Mouse (Mus musculus): ENCODE measurements at regions not wholly inside any gene's neighbourhood (a gene's known extent, or its start where the extent isn't known, plus 50 kb on each side); places are given as distances from the start of the nearest gene placed in this dataset.

- Histone ChIP-seq H3K4me3 (no peak overlapping the region), H3K36me3 (replicated peaks) (no peaks in the 10 kb centered on the region), H3K27ac (no peak overlapping the region), H3K27me3 (replicated peaks) (no peaks in the 10 kb centered on the region), H3K4me1 (peaks cover 58% of the 10 kb centered on the region), H3K9me3 (no peaks in the 10 kb centered on the region), H3K9ac (no peak overlapping the region), H3K4me2 (no peak overlapping the region)
- WGBS, result 36% methylated on average over 7 of the region's 7 CpGs
- no peak for ATAC-seq (replicated peaks)
These were observed 71.0 kb upstream of the Gm11733 start for GRCm38 (mm10) chr11:117413133-117413532.

- no peaks in the 10 kb centered on the region for H3K9me3 ChIP-seq
- H3K4me3 ChIP-seq, result no peak overlapping the region
- H3K27me3 ChIP-seq (replicated peaks), result no peaks in the 10 kb centered on the region
- no peaks in the 10 kb centered on the region for H3K36me3 ChIP-seq (replicated peaks)
- 12% methylated on average over 11 of the region's 11 CpGs for WGBS
- peak overlapping the region; percentile 80; the same call in 1 of the 2 replicates for H3K27ac ChIP-seq
- H3K4me2 ChIP-seq, result peak overlapping the region; percentile 51; the same call in 1 of the 2 replicates
- no peak for ATAC-seq (replicated peaks)
- H3K4me1 ChIP-seq, result peaks cover 48% of the 10 kb centered on the region
- H3K9ac ChIP-seq, result no peak overlapping the region
These were observed 70.0 kb upstream of the Gm11733 start for GRCm38 (mm10) chr11:117413942-117414705.

- Histone ChIP-seq H3K27me3 (replicated peaks) (no peaks in the 10 kb centered on the region), H3K36me3 (replicated peaks) (no peaks in the 10 kb centered on the region), H3K9me3 (no peaks in the 10 kb centered on the region), H3K4me3 (peak overlapping the region; percentile 23), H3K9ac (peak overlapping the region; percentile 32), H3K4me1 (peaks cover 41% of the 10 kb centered on the region), H3K27ac (peak overlapping the region; percentile 80), H3K4me2 (peak overlapping the region; percentile 51)
- under 1% methylated on average over 21 of the region's 21 CpGs for WGBS
- no peak; the same call in 1 of the 2 replicates for ATAC-seq (replicated peaks)
These were observed 69.3 kb upstream of the Gm11733 start for GRCm38 (mm10) chr11:117414871-117415323.

GRCm38 (mm10) chr11:117415466-117415865 is 68.7 kb upstream of the Gm11733 start:
- no peaks in the 10 kb centered on the region for H3K36me3 ChIP-seq (replicated peaks)
- H3K9me3 ChIP-seq, result no peaks in the 10 kb centered on the region
- peak overlapping the region; percentile 51 for H3K4me2 ChIP-seq
- WGBS, result 1% methylated on average over 14 of the region's 14 CpGs
- no peak overlapping the region for H3K4me3 ChIP-seq
- H3K27me3 ChIP-seq (replicated peaks), result no peaks in the 10 kb centered on the region
- H3K27ac ChIP-seq, result peak overlapping the region; percentile 80
- peak overlapping the region; percentile 32; the same call in 1 of the 2 replicates for H3K9ac ChIP-seq
- peaks cover 35% of the 10 kb centered on the region for H3K4me1 ChIP-seq
- no peak for ATAC-seq (replicated peaks)

GRCm38 (mm10) chr11:117415955-117416354 is 68.2 kb upstream of the Gm11733 start:
- no peaks in the 10 kb centered on the region for H3K36me3 ChIP-seq (replicated peaks)
- peak overlapping the region; percentile 80 for H3K27ac ChIP-seq
- 6% methylated on average over 13 of the region's 13 CpGs for whole genome bisulfite sequencing
- no peak overlapping the region for H3K4me3 ChIP-seq
- H3K27me3 ChIP-seq (replicated peaks), result no peaks in the 10 kb centered on the region
- H3K9me3 ChIP-seq, result no peaks in the 10 kb centered on the region
- H3K4me2 ChIP-seq, result peak overlapping the region; percentile 51
- H3K4me1 ChIP-seq, result peaks cover 35% of the 10 kb centered on the region
- 0 out of 2 replicates have a peak, but pooled peaks have one; percentile 34 for ATAC-seq (replicated peaks)
- no peak overlapping the region for H3K9ac ChIP-seq

- no peak overlapping the region for H3K27ac ChIP-seq
- H3K4me3 ChIP-seq, result no peak overlapping the region
- no peaks in the 10 kb centered on the region for H3K9me3 ChIP-seq
- ATAC-seq (replicated peaks), result no peak
- WGBS, result 61% methylated on average over 8 of the region's 8 CpGs
- no peaks in the 10 kb centered on the region for H3K27me3 ChIP-seq (replicated peaks)
- H3K4me2 ChIP-seq, result no peak overlapping the region
- H3K9ac ChIP-seq, result no peak overlapping the region
- H3K4me1 ChIP-seq, result peaks cover 35% of the 10 kb centered on the region
- H3K36me3 ChIP-seq (replicated peaks), result no peaks in the 10 kb centered on the region
These were observed 67.0 kb upstream of the Gm11733 start for GRCm38 (mm10) chr11:117416984-117417670.

GRCm38 (mm10) chr11:117417959-117418574 is 66.1 kb upstream of the Gm11733 start:
- Histone ChIP-seq H3K27me3 (replicated peaks) (no peaks in the 10 kb centered on the region), H3K4me2 (no peak overlapping the region), H3K4me3 (no peak overlapping the region), H3K27ac (no peak overlapping the region), H3K9ac (no peak overlapping the region), H3K4me1 (peaks cover 34% of the 10 kb centered on the region), H3K36me3 (replicated peaks) (no peaks in the 10 kb centered on the region), H3K9me3 (no peaks in the 10 kb centered on the region)
- ATAC-seq (replicated peaks), result no peak
- 41% methylated on average over 9 of the region's 9 CpGs for WGBS

GRCm38 (mm10) chr11:117418939-117419338 is 65.2 kb upstream of the Gm11733 start:
- no peak for ATAC-seq (replicated peaks)
- H3K9ac ChIP-seq, result no peak overlapping the region
- peaks cover 27% of the 10 kb centered on the region for H3K4me1 ChIP-seq
- no peak overlapping the region for H3K4me2 ChIP-seq
- WGBS, result 90% methylated on average over 3 of the region's 3 CpGs
- H3K27ac ChIP-seq, result no peak overlapping the region
- H3K9me3 ChIP-seq, result no peaks in the 10 kb centered on the region
- H3K4me3 ChIP-seq, result no peak overlapping the region
- no peaks in the 10 kb centered on the region for H3K36me3 ChIP-seq (replicated peaks)
- no peaks in the 10 kb centered on the region for H3K27me3 ChIP-seq (replicated peaks)

GRCm38 (mm10) chr11:117419351-117419969 is 64.7 kb upstream of the Gm11733 start:
- Histone ChIP-seq H3K4me1 (peaks cover 21% of the 10 kb centered on the region), H3K4me3 (no peak overlapping the region), H3K27ac (no peak overlapping the region), H3K9ac (no peak overlapping the region), H3K9me3 (no peaks in the 10 kb centered on the region), H3K4me2 (no peak overlapping the region), H3K36me3 (replicated peaks) (no peaks in the 10 kb centered on the region), H3K27me3 (replicated peaks) (no peaks in the 10 kb centered on the region)
- 84% methylated on average over 9 of the region's 9 CpGs for WGBS
- no peak for ATAC-seq (replicated peaks)

- no peak for ATAC-seq (replicated peaks)
- H3K9ac ChIP-seq, result no peak overlapping the region
- H3K4me1 ChIP-seq, result 0 out of 2 replicates have a peak, but pooled peaks cover 3% of the 10 kb centered on the region
- no peak overlapping the region for H3K27ac ChIP-seq
- no peak overlapping the region for H3K4me3 ChIP-seq
- H3K36me3 ChIP-seq (replicated peaks), result no peaks in the 10 kb centered on the region
- no peaks in the 10 kb centered on the region for H3K27me3 ChIP-seq (replicated peaks)
- H3K4me2 ChIP-seq, result no peak overlapping the region
- 89% methylated on average over 6 of the region's 6 CpGs for WGBS
- H3K9me3 ChIP-seq, result no peaks in the 10 kb centered on the region
These were observed 61.5 kb upstream of the Gm11733 start for GRCm38 (mm10) chr11:117422713-117423112.

GRCm38 (mm10) chr11:117423422-117423821 is 60.7 kb upstream of the Gm11733 start:
- H3K4me2 ChIP-seq, result no peak overlapping the region
- no peaks in the 10 kb centered on the region for H3K27me3 ChIP-seq (replicated peaks)
- H3K4me3 ChIP-seq, result no peak overlapping the region
- 92% methylated on average over 2 of the region's 2 CpGs for whole genome bisulfite sequencing
- 0 out of 2 replicates have a peak, but pooled peaks cover 8% of the 10 kb centered on the region for H3K4me1 ChIP-seq
- no peaks in the 10 kb centered on the region for H3K9me3 ChIP-seq
- no peaks in the 10 kb centered on the region for H3K36me3 ChIP-seq (replicated peaks)
- no peak for ATAC-seq (replicated peaks)
- no peak overlapping the region for H3K9ac ChIP-seq
- H3K27ac ChIP-seq, result no peak overlapping the region

GRCm38 (mm10) chr11:117425466-117425865 is 58.7 kb upstream of the Gm11733 start:
- H3K27ac ChIP-seq, result no peak overlapping the region
- H3K4me1 ChIP-seq, result peaks cover 21% of the 10 kb centered on the region; the same call in 1 of the 2 replicates
- 66% methylated on average over 8 of the region's 9 CpGs for WGBS
- no peak overlapping the region for H3K4me3 ChIP-seq
- no peaks in the 10 kb centered on the region for H3K9me3 ChIP-seq
- H3K27me3 ChIP-seq (replicated peaks), result no peaks in the 10 kb centered on the region
- ATAC-seq (replicated peaks), result no peak
- no peaks in the 10 kb centered on the region for H3K36me3 ChIP-seq (replicated peaks)
- H3K9ac ChIP-seq, result no peak overlapping the region
- H3K4me2 ChIP-seq, result no peak overlapping the region

Data from midbrain, embryonic 15.5 days (tissue).